Comparison of ENCODE assay signal across 8 mouse cellular contexts in genomic region chr16:78238052-78238701, GRCm38 (mm10).
DNase-seq lines count a peak whose midpoint lies in the region.

No protein-coding gene starts in this region.

- intact Hi-C loops in left cerebral cortex, postnatal 14 days (cut with DNase I) = loop anchor here (5.0 kb wide), 1 partner anchor 64 kb away; the partner anchor contains the start of gene Cxadr

- DNase-seq in left cerebral cortex, adult 18-20 months (ENCODE audit: low spot score in 2 of 2) = peak; percentile 10 to 25
- DNase-seq in left cerebral cortex, adult 11 months (ENCODE audit: low spot score) = no peak
- DNase-seq in cerebellum, adult 9-11 months = peak; percentile 17
- peak; percentile 30 to 41 for DNase-seq in frontal cortex, postnatal 14 days (ENCODE audit: low spot score in 2 of 2)
- peak; percentile 46 to 52 for DNase-seq in left cerebral cortex, postnatal 14 days (ENCODE audit: low spot score in 2 of 2)
- DNase-seq in naive thymus-derived CD4-positive, alpha-beta T cell, adult 2 months (ENCODE audit: low read depth) = peak; percentile 30
- no peak for DNase-seq in adrenal gland, postnatal 25 days
- DNase-seq in ovary, adult 18-20 months (ENCODE audit: low spot score) = no peak

Comparison
In these comparisons a context has a peak if more than half of its experiments do, and no peak if none do; other contexts are left out.
1. DNase-seq: peak in left cerebral cortex, adult 18-20 months (2 of 2), cerebellum, adult 9-11 months (single experiment), frontal cortex, postnatal 14 days (2 of 2), left cerebral cortex, postnatal 14 days (2 of 2) and naive thymus-derived CD4-positive, alpha-beta T cell, adult 2 months (single experiment); none in left cerebral cortex, adult 11 months (single experiment), adrenal gland, postnatal 25 days (single experiment) and ovary, adult 18-20 months (single experiment).